Mouse (Mus musculus): ENCODE measurements at regions not wholly inside any gene's neighbourhood (a gene's known extent, or its start where the extent isn't known, plus 50 kb on each side); places are given as distances from the start of the nearest gene placed in this dataset. TPM values are rescaled to one million over a fixed set of nuclear protein-coding genes. Genes with fewer than 3 reads are reported as not detected.

DNA sequence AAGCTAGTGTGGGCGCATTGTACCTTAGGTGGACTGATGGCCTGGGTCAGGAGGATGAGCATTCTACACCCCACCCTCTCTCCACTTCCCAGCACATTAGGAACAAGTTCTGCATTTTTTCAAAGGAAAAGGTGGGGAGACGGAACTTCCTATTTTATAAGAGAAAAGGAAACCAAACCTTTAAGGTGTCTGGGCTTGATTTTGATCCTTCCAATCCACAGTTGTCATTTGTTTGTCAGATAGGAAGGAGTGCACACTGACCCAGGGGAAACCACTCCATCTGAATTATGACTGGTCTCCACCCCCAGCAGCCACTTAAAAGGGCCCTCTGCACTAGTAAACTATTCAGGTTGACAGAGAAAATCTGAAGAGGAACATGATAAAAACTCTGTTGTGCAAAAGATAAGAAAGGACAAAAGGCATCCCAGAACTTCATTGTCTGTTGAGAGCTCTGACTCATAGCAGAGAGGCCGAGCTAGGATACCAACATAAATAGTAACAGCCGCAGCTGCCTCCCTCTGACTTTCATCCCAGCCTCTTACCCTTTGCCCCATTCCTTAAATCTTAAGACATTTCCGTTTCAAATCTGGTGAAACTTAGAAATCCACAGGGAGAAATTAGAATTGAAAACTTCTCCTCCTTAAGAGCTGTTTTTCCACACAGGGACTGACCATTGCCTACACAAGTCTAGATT lies 54.2 kb upstream of the Adgrl4 start:
- Histone ChIP-seq H3K4me2 (replicated peaks) (no peak overlapping the region), H3K36me3 (no peaks in the 10 kb centered on the region), H3K4me3 (replicated peaks) (no peak overlapping the region), H3K9me3 (no peaks in the 10 kb centered on the region), H3K4me1 (replicated peaks) (no peaks in the 10 kb centered on the region), H3K9ac (replicated peaks) (no peak overlapping the region), H3K27ac (no peak overlapping the region), H3K27me3 (no peaks in the 10 kb centered on the region)
- ATAC-seq, result no peak
- WGBS, result 80% methylated on average over 5 of the region's 5 CpGs

GRCm38 (mm10) chr3:151384850-151385249 lies 52.8 kb upstream of the Adgrl4 start:
- H3K9ac ChIP-seq (replicated peaks), result no peak overlapping the region
- no peak overlapping the region for H3K4me3 ChIP-seq (replicated peaks)
- no peaks in the 10 kb centered on the region for H3K27me3 ChIP-seq
- no peak overlapping the region for H3K27ac ChIP-seq
- WGBS, result 88% methylated on average over 5 of the region's 5 CpGs
- H3K9me3 ChIP-seq, result no peaks in the 10 kb centered on the region
- no peak for ATAC-seq
- H3K36me3 ChIP-seq, result no peaks in the 10 kb centered on the region
- H3K4me1 ChIP-seq (replicated peaks), result no peaks in the 10 kb centered on the region
- no peak overlapping the region for H3K4me2 ChIP-seq (replicated peaks)

DNA sequence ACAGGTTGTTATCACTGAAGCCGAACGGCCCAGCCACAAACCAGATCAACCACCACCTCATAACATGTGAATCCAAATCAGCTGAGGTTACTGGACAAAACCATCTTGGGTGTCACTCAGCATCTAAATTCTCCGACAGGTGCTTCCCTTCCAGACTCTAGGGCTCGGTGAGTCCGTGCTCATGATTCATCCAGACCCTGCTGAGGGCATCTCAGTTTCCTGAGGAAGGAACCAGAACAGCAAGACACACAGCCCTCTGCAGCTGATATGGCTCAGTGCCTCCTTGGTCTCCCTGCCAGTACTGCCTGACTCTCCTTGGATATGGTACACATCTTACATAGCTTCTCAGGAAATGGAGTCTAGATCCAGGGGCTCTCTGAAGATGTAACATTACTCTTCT lies 51.6 kb upstream of the Adgrl4 start:
- H3K4me3 ChIP-seq (replicated peaks), result no peak overlapping the region
- H3K27ac ChIP-seq, result no peak overlapping the region
- H3K4me2 ChIP-seq (replicated peaks), result no peak overlapping the region
- no peaks in the 10 kb centered on the region for H3K9me3 ChIP-seq
- no peak for ATAC-seq
- H3K9ac ChIP-seq (replicated peaks), result no peak overlapping the region
- H3K4me1 ChIP-seq (replicated peaks), result no peaks in the 10 kb centered on the region
- WGBS, result 84% methylated on average over 5 of the region's 5 CpGs
- no peaks in the 10 kb centered on the region for H3K27me3 ChIP-seq
- no peaks in the 10 kb centered on the region for H3K36me3 ChIP-seq

Small RNA genes lying in the stretch of these regions (microRNA-seq; reads per million reads assigned to microRNA genes)
- not detected for gene Mir3963
